Mouse (Mus musculus) cerebral cortex, adult 2 months (tissue): Measurements from ENCODE around the gene Cpm.

Experiments
- WGBS: fragments of 180-500 bp; shearing (Covaris S2); methylation state at CpG from one replicate; pipeline ENCODE4 v1.1.7; 2018; 5-methylcytosine and 5-hydroxymethylcytosine counted together

Cpm gene

DNA sequence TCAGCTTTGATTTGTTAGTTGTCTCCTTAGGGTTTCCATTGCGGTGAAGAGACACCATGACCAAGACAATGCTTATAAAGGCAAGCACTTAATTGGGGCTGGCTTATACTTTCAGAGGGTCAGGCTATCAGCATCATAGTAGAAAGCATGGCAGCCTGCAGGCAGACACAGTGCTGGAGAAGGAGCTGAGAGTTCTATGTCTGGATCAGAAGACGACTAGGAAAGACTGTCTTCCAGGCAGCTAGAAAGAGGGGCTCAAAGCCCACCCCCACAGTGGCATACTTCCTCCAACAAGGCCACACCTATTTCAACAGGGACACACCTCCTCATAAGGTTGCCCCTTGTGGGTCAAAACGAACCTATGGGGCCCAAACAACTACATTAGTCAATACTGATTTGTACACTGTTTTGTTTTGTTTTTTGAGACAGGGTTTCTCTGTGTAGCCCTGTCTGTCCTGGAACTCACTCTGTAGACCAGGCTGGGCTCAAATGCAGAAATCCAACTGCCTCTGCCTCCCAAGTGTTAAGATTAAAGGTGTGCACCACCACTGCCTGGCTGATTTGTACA is 8.3 kb upstream of the Cpm start:
- 85% methylated on average over 3 of the region's 3 CpGs for WGBS

GRCm38 (mm10) chr10:117621616-117622533 is 7.4 kb upstream of the Cpm start:
- 95% methylated on average over 12 of the region's 12 CpGs for WGBS

GRCm38 (mm10) chr10:117624222-117624621 is 5.1 kb upstream of the Cpm start:
- 67% methylated on average over 3 of the region's 3 CpGs for WGBS

DNA sequence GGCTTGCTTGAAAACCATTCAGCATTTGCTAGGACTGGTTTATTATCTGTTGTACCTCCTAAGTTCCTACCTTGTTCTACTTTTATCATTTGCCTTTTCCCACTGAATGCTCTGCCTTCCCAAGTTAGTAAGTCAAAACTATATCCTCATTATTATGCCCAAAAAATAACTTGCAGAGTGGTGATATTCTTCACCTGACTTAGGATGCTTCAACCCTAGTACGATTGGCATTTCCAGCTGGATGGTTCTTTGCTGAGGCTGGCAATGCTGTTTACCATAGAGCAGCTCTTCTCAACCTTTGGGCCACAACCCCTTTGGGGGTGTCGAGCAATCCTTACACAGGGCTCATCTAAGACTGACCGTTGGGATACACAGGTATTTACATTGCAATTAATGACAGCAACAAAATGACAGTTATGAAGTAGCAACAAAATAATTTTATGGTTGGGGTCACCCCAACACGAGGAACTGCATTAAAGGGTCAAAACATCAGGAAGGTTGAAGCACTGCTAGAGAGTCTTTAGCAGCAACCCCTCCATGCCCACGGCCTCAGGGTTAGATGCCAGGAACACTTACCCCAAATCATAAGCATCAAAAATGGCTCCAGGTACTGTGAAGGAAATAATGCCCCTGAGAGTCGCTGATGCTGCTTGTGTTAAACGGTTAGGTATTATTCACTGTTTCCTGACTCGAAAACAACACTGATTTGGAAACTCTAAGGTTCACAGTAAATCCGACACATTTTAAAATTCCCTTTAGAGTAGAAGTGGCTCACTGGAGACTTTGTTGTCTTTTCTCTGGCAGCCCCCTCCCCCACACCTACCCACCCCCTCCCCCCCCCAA is 4.4 kb upstream of the Cpm start:
- 84% methylated on average over 9 of the region's 9 CpGs for WGBS

DNA sequence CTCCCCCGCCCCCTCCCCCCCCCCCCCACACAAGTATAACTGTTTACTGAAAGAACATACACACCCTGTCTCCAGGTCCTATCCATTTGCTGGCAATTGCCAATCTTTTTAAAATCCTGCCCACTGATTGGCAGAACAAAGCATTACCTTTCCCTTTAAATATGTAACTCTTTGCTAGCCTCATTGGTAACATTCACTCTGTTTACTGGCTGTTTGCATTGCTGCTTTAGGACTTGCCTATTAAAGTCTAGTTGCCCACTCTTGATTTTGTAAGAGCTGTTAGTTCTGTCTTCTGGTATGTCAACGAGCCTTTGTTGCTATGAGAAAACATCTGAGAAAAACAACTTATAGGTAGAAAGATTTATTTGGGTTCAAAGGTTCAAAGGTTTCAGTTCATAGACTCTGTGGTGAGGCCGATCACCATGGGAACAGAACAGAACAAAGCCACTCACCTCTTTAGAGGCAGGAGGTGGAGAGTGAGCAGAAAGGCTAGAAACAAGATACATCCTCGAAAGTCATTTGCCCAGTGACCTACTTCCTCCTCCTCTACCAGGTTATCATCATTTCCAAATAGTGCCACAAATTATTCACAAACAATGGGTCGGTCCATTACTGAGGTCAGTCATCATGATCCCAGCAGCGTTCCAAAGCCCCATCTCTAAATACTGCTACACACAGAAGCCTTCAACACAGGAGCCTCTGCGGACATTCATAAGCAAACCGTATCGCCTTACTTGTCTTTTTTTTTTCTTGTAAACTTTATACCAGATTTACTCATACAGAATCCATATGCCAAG is 3.6 kb upstream of the Cpm start:
- 84% methylated on average over 8 of the region's 9 CpGs for WGBS

- 85% methylated on average over 3 of the region's 3 CpGs for WGBS
Measured at GRCm38 (mm10) chr10:117626297-117626613, 3.0 kb upstream of the Cpm start.

DNA sequence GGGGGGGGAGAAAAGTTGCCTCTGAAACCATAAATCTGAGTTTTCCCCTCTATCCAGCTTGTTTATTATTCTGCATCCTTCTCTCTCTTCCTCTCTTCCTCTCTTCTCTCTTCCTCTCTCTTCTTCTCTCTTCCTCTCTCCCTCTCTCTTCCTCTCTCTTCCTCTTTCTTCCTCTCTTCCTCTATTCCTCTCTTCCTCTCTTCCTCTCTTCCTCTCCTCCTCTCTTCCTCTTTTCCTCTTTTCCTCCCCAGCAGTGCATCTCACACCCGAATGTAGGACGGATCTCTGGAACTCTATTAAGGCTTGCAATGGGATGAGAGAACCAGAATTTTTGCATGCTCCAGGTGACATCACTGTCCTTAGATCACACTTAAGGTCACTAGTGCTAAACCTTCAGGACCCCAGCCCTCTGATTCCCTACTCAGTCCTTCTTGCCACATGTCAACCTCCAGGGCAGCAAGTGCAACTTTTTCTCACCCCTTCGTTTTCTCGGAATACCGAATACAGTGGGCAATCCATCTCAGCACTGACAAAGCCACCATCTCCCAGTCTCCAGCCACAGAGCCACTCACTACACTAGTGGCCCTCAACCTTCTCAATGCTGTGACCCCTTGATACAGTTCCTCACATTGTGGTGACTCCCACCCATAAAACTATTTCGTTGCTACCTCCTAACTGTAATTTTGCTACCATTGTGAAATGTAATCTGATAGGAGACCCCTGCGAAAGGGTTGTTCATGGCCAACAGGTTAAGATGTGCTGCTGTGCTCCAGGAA is 2.3 kb upstream of the Cpm start:
- WGBS: 79% methylated on average over 7 of the region's 7 CpGs

- WGBS: 54% methylated on average over 7 of the region's 7 CpGs
Measured at GRCm38 (mm10) chr10:117627616-117627930, 1.7 kb upstream of the Cpm start.

DNA sequence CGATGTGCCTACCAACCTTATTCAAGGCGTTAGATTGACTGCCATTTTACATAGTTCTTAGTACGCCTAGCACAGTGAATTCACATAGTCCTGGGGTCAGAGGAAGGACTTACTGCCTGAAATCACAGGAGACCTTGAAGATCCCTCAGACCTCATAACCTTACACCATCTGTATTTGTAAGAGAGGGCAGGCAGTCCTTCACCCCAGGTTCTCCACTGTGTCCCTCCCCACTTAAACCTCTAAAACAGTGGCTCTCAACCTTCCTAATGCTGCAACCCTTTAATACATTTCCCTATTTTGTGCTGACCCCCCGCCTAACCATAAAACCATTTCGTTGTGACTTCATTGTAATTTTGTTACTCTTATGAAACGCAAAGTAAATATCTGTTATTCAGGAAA is 1.4 kb upstream of the Cpm start:
- 45% methylated on average over 6 of the region's 6 CpGs for WGBS

DNA sequence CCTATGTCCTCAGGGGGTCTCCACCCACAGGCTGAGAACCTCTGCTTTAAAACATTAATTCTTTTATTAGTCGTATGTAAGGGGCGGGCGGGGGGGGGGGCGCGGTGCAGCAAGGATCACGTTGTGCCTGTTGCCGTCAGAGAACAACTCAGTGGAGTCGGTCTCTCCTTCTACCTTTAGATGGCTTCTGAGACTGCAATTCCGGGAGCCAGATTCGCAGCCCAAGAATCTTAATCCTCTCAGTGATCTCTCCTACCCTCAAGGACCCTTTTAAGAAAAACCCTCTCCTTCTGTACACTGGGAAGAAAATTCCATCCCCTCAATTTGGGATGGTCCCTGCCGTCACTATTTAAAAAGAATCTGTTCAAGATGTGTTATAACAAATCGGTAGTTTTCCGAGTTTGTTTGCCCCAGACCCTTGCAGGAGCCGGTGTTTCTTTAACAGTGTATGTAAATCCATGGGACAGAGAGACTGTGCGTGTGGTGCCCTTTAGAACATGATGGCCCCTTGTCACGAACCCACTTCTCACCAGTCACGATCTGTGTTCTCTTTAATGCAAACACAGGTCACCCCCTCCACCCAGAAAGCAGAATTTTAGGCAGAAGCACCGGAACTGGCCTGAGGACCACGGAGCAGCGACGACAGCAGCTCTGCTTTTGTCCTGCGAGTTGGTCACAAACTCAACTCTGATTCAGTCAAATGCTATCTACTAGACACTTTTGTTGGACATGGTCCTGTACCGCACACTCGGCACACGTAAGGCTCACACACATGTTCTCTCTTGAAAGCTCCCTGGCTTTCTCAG is 734 bp upstream of the Cpm start:
- WGBS: 4% methylated on average over 25 of the region's 25 CpGs

GRCm38 (mm10) chr10:117630176-117630575 is 876 bp downstream of the Cpm start:
- 31% methylated on average over 8 of the region's 8 CpGs for WGBS

GRCm38 (mm10) chr10:117630810-117631209 is 1.5 kb downstream of the Cpm start:
- 75% methylated on average over 2 of the region's 2 CpGs for WGBS

- WGBS: 92% methylated on average over 16 of the region's 16 CpGs
Measured at GRCm38 (mm10) chr10:117631562-117632259, 2.4 kb downstream of the Cpm start.

GRCm38 (mm10) chr10:117632394-117632793 is 3.1 kb downstream of the Cpm start:
- 94% methylated on average over 4 of the region's 4 CpGs for WGBS

DNA sequence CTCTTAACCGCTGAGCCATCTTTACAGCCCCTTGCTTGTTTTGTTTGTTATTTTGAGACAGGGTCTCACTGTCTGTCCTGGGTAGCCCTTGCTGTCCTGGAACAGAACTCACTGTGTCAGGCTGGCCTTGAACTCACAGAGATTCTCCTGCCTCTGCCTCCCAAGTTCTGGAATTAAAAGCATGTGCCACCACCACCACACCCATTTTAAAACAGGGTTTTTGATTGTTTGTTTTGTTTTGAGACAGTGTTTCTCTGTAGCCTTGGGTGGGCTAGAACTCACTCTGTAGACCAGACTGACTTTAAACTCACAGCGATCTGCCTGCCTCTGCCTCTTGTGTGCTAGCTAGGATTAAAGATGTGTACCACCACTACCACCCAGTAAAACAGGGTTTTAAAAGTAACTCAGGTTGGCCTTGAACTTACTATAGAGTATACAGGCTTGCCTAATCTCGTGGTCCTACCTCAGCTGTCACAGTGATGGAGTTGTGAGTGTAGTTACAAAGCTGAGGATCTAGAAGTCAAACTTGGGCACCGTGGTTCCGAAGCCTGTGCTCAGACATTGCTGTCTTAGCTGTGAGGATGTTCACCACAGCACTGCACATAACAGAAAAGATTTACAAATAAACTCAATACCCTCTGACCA is 4.4 kb downstream of the Cpm start:
- WGBS: 94% methylated on average over 5 of the region's 5 CpGs

DNA sequence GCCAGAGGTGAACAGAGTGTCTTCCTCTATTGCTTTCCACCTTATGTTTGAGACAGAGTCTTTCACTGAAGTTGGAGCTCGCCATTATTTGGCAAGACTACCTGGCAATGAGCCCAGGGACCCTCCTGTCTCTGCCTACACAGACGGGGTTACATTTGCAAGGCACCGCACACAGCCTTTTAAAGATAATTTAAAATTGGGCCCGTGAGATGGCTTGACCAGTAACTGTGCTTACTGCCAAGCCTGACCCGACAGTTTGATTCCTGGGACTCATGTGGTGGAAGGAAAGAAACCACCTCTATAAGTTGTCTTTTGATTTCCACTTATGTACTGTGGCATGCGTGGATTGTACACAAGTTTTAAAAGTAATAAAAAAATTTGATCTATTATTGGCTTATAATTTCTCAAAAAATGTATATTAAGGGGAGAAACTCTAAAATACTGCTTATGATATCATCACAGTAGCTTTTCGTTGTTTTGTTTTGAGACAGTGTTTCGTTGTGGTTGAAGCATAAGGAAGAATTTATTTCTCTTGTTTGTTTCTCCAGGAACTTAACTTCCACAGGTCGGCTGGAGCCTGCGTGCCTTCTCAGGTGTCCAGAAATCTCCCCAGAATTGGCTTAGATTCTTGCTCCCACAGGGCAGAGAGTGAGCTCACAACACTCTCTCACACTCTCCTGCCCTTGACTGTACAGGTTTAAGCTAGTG is 5.2 kb downstream of the Cpm start:
- WGBS: 87% methylated on average over 10 of the region's 10 CpGs

DNA sequence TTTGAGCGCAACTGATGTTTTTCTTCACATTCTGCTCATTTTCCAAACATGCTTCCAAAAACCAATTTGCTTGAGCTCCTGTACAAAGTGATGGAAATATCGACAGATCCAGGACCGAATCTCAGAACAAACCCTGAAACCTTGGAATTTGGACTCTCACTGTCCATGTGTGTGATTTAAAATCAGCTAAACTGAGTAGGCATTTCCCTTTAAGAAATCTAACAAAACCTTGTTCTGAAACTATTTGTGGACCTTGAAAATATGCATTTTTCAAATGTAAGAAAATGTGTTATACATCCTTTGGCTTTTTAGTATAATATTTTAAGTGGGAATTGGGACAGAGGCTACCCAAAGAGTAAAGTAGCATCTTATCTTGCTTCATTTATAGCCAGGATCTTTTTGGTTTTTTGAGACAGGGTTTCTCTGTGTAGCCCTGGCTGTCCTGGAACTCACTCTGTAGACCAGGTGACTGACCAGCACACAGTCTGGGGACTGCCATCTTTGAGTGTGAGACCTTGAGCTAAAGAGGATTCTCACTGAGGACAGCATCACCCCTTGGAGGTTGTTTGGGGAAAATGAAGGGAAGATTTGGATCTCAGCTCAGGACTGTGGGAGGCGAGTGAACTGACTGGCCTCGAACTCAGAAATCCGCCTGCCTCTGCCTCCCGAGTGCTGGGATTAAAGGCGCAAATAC is 5.9 kb downstream of the Cpm start:
- WGBS: 90% methylated on average over 8 of the region's 8 CpGs
